Comparison of ENCODE assay signal across 14 mouse cellular contexts in the genomic region with DNA sequence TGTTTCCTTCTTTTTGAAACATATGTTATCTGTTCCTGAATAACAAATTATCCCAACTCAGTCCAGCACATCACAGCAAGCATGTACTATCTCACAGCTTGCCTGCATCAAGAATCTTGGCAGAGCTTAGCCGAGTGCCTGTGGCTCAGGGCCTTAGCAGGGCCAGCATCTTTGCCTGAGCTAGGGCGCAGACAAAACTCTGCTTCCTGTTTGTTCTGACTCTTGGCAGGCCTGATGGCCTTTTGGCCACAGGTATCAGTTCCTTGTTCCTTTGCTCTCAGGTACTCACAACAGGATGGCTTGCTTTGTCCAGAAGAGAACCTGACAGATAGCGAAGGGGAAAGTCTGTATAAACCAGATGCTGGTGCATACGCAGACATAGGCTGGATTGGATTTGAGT. TPM values are rescaled to one million over a fixed set of nuclear protein-coding genes. Genes with fewer than 3 reads are reported as not detected.
DNase-seq lines count a peak whose midpoint lies in the region; ATAC-seq and TF ChIP-seq lines count a peak whose summit lies in the region.
"Had no signal": no experiment of that assay in that cellular context is flagged by ENCODE, and none has a peak within 500 bp of the region (broad histone marks: within the 10 kb centered on the region; RNA-seq: fewer than 3 reads in every experiment).

No protein-coding gene starts in this region.

- WGBS in kidney, adult 2 months, result 60% methylated on average over 4 of the region's 4 CpGs

- peak; percentile 81 for ATAC-seq in cerebellum, adult (ENCODE audit: insufficient number of reproducible peaks, low FRiP score, low TSS enrichment)
- ATAC-seq: Patski had no signal

- peak overlapping the region; percentile 61; the same call in 1 of the 2 replicates for H3K27ac ChIP-seq in kidney, adult 2 months (ENCODE audit: insufficient read depth, low read depth, low read length)
- H3K27ac ChIP-seq: embryonic facial prominence, embryonic 12.5 days; hindbrain, embryonic 15.5 days; neural tube, embryonic 12.5 days had no signal

- no peak overlapping the region for H3K4me3 ChIP-seq in kidney, adult 2 months (ENCODE audit: insufficient read depth, low read depth, low read length)
- H3K4me3 ChIP-seq: embryonic facial prominence, embryonic 12.5 days; hindbrain, embryonic 15.5 days; neural tube, embryonic 12.5 days had no signal

- H3K27me3 ChIP-seq in kidney, adult 2 months (replicated peaks; ENCODE audit: control insufficient read depth, insufficient read depth, low read length), result no peaks in the 10 kb centered on the region
- H3K27me3 ChIP-seq: embryonic facial prominence, embryonic 12.5 days; hindbrain, embryonic 15.5 days; neural tube, embryonic 12.5 days; Patski had no signal

- H3K36me3 ChIP-seq in kidney, adult 2 months (ENCODE audit: control insufficient read depth, insufficient read depth, low read length), result 0 out of 2 replicates have a peak, but pooled peaks cover 1% of the 10 kb centered on the region

- no peak for TF ChIP-seq POLR2A in kidney, adult 2 months (IDR thresholded peaks at IDR 0.05; ENCODE audit: low read depth, low read length)

- peaks cover 6% of the 10 kb centered on the region; the same call in 1 of the 2 replicates for H3K4me1 ChIP-seq in kidney, adult 2 months (ENCODE audit: control insufficient read depth, insufficient read depth, low read length)
- H3K4me1 ChIP-seq: embryonic facial prominence, embryonic 12.5 days; neural tube, embryonic 12.5 days had no signal

- no peak for TF ChIP-seq CTCF in kidney, adult 2 months (conservative IDR thresholded peaks at IDR 0.05; ENCODE audit: insufficient read depth, insufficient read length, low read depth, low read length)

- DNase-seq in cerebellum, postnatal 4 days (ENCODE audit: low spot score in 2 of 2), result no peak
- no peak for DNase-seq in kidney, adult 2 months
- DNase-seq in kidney, adult 9 months, result no peak
- peak; percentile 11 for DNase-seq in NIH3T3 (ENCODE audit: low read depth)
- DNase-seq in cerebellum, postnatal 10 days, result peak; percentile 67 to 74
- DNase-seq in embryo, embryonic 9.5 days (ENCODE audit: extremely low spot score), result no peak
- no peak for DNase-seq in ovary, adult 18-20 months (ENCODE audit: low spot score)
- DNase-seq: gastrocnemius, postnatal 36 days; thymus, postnatal 14 days had no signal

RNA-seq across cellular contexts. Expression of a gene that starts 9.6 kb away (rescaled TPM):
- 7.3 and 8.0 TPM in 2 replicates for polyA plus RNA-seq in kidney, adult 2 months (2012; rRNA removed)

RNA-seq across cellular contexts. Expression of a gene that starts 35.6 kb away (rescaled TPM):
- 10.5 and 10.7 TPM in 2 replicates for polyA plus RNA-seq in kidney, adult 2 months (2012; rRNA removed)

Comparison
In these comparisons a context has a peak if more than half of its experiments do, and no peak if none do; other contexts are left out.
1. DNase-seq: peak in NIH3T3 (single experiment) and cerebellum, postnatal 10 days (2 of 2); none in cerebellum, postnatal 4 days (0 of 2), kidney, adult 2 months (single experiment), kidney, adult 9 months (single experiment), embryo, embryonic 9.5 days (single experiment) and ovary, adult 18-20 months (single experiment).